8 mouse cellular contexts compared by ENCODE assay signal in the genomic region with DNA sequence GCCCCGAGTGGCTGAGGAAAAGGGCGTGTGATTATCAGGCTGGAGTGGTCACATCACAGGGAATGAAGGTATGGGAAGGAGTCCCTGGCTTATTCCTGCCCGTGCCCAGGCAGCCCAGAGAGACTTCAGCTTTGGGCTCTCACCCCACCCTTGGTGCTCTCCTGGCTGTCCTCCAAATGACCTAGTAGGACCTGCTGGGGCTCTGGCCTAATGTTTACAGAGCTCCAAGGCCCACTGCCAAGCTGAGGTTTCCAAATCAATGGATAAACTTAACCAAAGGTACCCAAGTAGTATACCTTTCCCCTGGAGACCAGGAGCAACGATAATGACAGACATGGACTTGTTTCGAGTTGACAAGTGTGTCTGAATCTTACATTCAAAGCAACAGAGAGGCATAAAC.
A peak's percentile ranks its signal among the peaks of the same experiment; 100 is the strongest.
DNase-seq lines count a peak whose midpoint lies in the region; ATAC-seq lines count a peak whose summit lies in the region.
"Had no signal": no experiment of that assay in that cellular context is flagged by ENCODE, and none has a peak within 500 bp of the region (broad histone marks: within the 10 kb centered on the region; RNA-seq: fewer than 3 reads in every experiment).

No protein-coding gene starts in this region.

- no peak overlapping the region for H3K9ac ChIP-seq in kidney, embryonic 15.5 days
- H3K9ac ChIP-seq in hindbrain, embryonic 11.5 days (ENCODE audit: low read depth, low read length): no peak overlapping the region

- H3K27me3 ChIP-seq in kidney, embryonic 15.5 days: no peaks in the 10 kb centered on the region
- no peaks in the 10 kb centered on the region for H3K27me3 ChIP-seq in hindbrain, embryonic 11.5 days (ENCODE audit: control insufficient read depth, insufficient read depth, low read length)

- no peaks in the 10 kb centered on the region for H3K4me1 ChIP-seq in kidney, embryonic 15.5 days
- no peaks in the 10 kb centered on the region for H3K4me1 ChIP-seq in hindbrain, embryonic 11.5 days (replicated peaks; ENCODE audit: control insufficient read depth, insufficient read depth, low read length)

- no peaks in the 10 kb centered on the region for H3K9me3 ChIP-seq in kidney, embryonic 15.5 days (replicated peaks)
- H3K9me3 ChIP-seq in hindbrain, embryonic 11.5 days (ENCODE audit: control insufficient read depth, low read length): no peaks in the 10 kb centered on the region

- no peak overlapping the region for H3K4me3 ChIP-seq in kidney, embryonic 15.5 days (replicated peaks)
- no peak overlapping the region for H3K4me3 ChIP-seq in hindbrain, embryonic 11.5 days (ENCODE audit: low read depth, low read length)

- no peak for ATAC-seq in kidney, embryonic 15.5 days (replicated peaks; ENCODE audit: low FRiP score)
- no peak for ATAC-seq in hindbrain, embryonic 11.5 days (ENCODE audit: low FRiP score)

- no peak overlapping the region for H3K4me2 ChIP-seq in kidney, embryonic 15.5 days
- no peak overlapping the region for H3K4me2 ChIP-seq in hindbrain, embryonic 11.5 days (replicated peaks; ENCODE audit: low read depth, low read length)

- H3K27ac ChIP-seq in kidney, embryonic 15.5 days: no peak overlapping the region
- H3K27ac ChIP-seq in hindbrain, embryonic 11.5 days (ENCODE audit: low read depth, low read length): no peak overlapping the region

- peak; percentile 49 for DNase-seq in kidney, adult 11 months
- peak; percentile 23 to 57 for DNase-seq in adrenal gland, postnatal 36 days
- peak; percentile 40 for DNase-seq in kidney, postnatal 10 days
- DNase-seq in lung, postnatal 10 days: peak; percentile 36
- DNase-seq in hindbrain, embryonic 11.5 days (ENCODE audit: low spot score): no peak
- no peak for DNase-seq in retina, embryonic 14.5 days (ENCODE audit: low spot score)
- DNase-seq: embryo, embryonic 11 days had no signal

- H3K36me3 ChIP-seq in kidney, embryonic 15.5 days: peaks cover 14% of the 10 kb centered on the region
- H3K36me3 ChIP-seq in hindbrain, embryonic 11.5 days (ENCODE audit: control insufficient read depth, insufficient read depth, low read length): no peaks in the 10 kb centered on the region

- whole genome bisulfite sequencing in kidney, embryonic 15.5 days: 89% methylated on average over 5 of the region's 5 CpGs
- 85% methylated on average over 5 of the region's 5 CpGs for WGBS in hindbrain, embryonic 11.5 days

Comparison
In these comparisons a context has a peak if more than half of its experiments do, and no peak if none do; other contexts are left out.
1. DNase-seq: peak in kidney, adult 11 months (single experiment), adrenal gland, postnatal 36 days (2 of 2), kidney, postnatal 10 days (single experiment) and lung, postnatal 10 days (single experiment); none in hindbrain, embryonic 11.5 days (single experiment) and retina, embryonic 14.5 days (single experiment).